Mouse (Mus musculus) adrenal gland, postnatal 25 days (tissue): ENCODE measurements around the gene Olfr945. TPM values are rescaled to one million over a fixed set of nuclear protein-coding genes. Genes with fewer than 3 reads are reported as not detected.

Experiments
- DNase-seq: peaks from one replicate; pipeline ENCODE4 v3.0.0; 2021; ENCODE audit warnings: mixed read lengths
- long read RNA-seq: library from polyadenylated mRNA; stranded (forward); transcript quantifications from one replicate; pipeline ENCODE4 v2.0.0, GENCODE M21; 2021
- total RNA-seq: library from RNA; stranded (reverse); gene quantifications from 2 replicates; pipeline ENCODE4 v1.2.3, GENCODE M21; 2021

Gene Olfr945
- total RNA-seq: not detected in 2 replicates
- long read RNA-seq: 0 reads

- DNase-seq: no peak
Measured at GRCm38 (mm10) chr9:39276718-39277117, at the start of gene Olfr945. Olfr945 (minus strand) TSS chr9:39276818.

GRCm38 (mm10) chr9:39325945-39326344 lies 49.3 kb upstream of the Olfr945 start, which contains the start of gene Olfr948:
Olfr948 (minus strand) TSS chr9:39326045.
- DNase-seq: no peak

- no peak for DNase-seq
Measured at GRCm38 (mm10) chr9:39287136-39287535, 10.5 kb upstream of the Olfr945 start.

- no peak for DNase-seq
Measured at GRCm38 (mm10) chr9:39249894-39250293, 26.7 kb downstream of the Olfr945 start, which contains the start of gene Olfr1537. Olfr1537 (minus strand) TSS chr9:39249994.

Other genes starting within 250 kb of the Olfr945 start
- not detected in 2 replicates for gene Olfr937, start 211.9 kb downstream of the Olfr945 start, total RNA-seq
- not detected in 2 replicates for gene Olfr938, start 197.9 kb downstream of the Olfr945 start, total RNA-seq
- gene Olfr27, start 148.7 kb downstream of the Olfr945 start, total RNA-seq: not detected in 2 replicates
- gene Olfr943, start 110.5 kb downstream of the Olfr945 start, total RNA-seq: not detected in 2 replicates
- gene Olfr944, start 74.9 kb downstream of the Olfr945 start, total RNA-seq: not detected in 2 replicates
- gene Olfr1537, start 26.8 kb downstream of the Olfr945 start, total RNA-seq: not detected in 2 replicates
- not detected in 2 replicates for gene Olfr948, start 49.2 kb upstream of the Olfr945 start, total RNA-seq
- not detected in 2 replicates for gene Olfr951, start 110.6 kb upstream of the Olfr945 start, total RNA-seq
- not detected in 2 replicates for gene Olfr952, start 150.3 kb upstream of the Olfr945 start, total RNA-seq
- gene Olfr954, start 179.9 kb upstream of the Olfr945 start, total RNA-seq: not detected in 2 replicates
- gene Olfr955, start 195.1 kb upstream of the Olfr945 start, total RNA-seq: not detected in 2 replicates
- not detected in 2 replicates for gene Olfr44, start 217.2 kb upstream of the Olfr945 start, total RNA-seq
- not detected in 2 replicates for gene Olfr957, start 239.0 kb upstream of the Olfr945 start, total RNA-seq